Mouse (Mus musculus) megakaryocyte, embryonic 14.5 days (primary cell): ENCODE measurements around the gene Gm8797. TPM values are rescaled to one million over a fixed set of nuclear protein-coding genes. Genes with fewer than 3 reads are reported as not detected.
"Not testable (repeated sequence)": the region's sequence is repeated elsewhere in the genome, so short reads cannot be mapped to it uniquely, and the experiment has no call there.

Source experiments
- H3K27me3 ChIP-seq: replicated peaks from 2 replicates; pipeline ENCODE3; 2012; ENCODE audit warnings: inconsistent platforms
- H3K36me3 ChIP-seq: replicated peaks from 2 replicates; pipeline ENCODE3; 2012; ENCODE audit warnings: low read length, inconsistent platforms, mixed read lengths
- H3K4me1 ChIP-seq: 2 replicates; pipeline ENCODE4 v1.6.1; 2012; ENCODE audit warnings: inconsistent platforms
- H3K4me3 ChIP-seq: replicated peaks from 2 replicates; pipeline ENCODE3; 2012; ENCODE audit warnings: moderate library complexity, mild to moderate bottlenecking, inconsistent platforms
- H3K9me3 ChIP-seq: 2 replicates; pipeline ENCODE4 v1.6.1; 2012; ENCODE audit warnings: inconsistent platforms
- FLI1 ChIP-seq: IDR thresholded peaks from 2 replicates; pipeline ENCODE4 v1.6.1; 2012; ENCODE audit warnings: low read length, inconsistent platforms, mixed read lengths
- GATA1 ChIP-seq: IDR thresholded peaks from 3 replicates; pipeline ENCODE4 v1.6.1; 2012; ENCODE audit warnings: mixed read lengths, low read length, inconsistent platforms, borderline replicate concordance
- polyA plus RNA-seq: library from polyadenylated mRNA; stranded (reverse); fragments of >175 nt; gene quantifications from 2 replicates; pipeline ENCODE4 v1.2.3, GENCODE M21; 2012; ENCODE audit warnings: low replicate concordance; ENCODE audit not compliant: insufficient read depth

Gm8797 gene
- polyA plus RNA-seq = 0.51 and 13.5 TPM in 2 replicates

DNA sequence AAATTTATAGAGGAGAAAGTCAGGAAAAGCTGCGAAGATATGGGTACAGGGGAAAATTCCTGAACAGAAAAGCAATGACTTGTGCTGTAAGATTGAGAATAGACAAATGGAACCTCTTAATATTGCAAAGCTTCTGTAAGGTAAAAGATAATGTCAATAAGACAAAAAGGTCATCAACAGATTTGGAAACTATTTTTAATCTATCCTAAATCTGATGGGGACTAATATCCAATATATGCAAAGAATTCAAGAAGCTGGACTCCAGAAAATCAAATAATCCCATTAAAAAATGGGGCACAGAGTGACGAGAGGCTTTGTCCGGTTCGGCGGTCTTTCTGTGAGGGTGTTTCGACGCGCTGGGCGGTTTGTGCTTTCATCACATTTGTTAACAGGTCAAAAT is at the start of gene Gm8797:
Gene Gm8797, plus strand, starts transcription at position 301 of the 400 bp plus-strand sequence.
- H3K9me3 ChIP-seq, H3K36me3 ChIP-seq, H3K27me3 ChIP-seq, H3K4me3 ChIP-seq, H3K4me1 ChIP-seq: not testable (repeated sequence)

DNA sequence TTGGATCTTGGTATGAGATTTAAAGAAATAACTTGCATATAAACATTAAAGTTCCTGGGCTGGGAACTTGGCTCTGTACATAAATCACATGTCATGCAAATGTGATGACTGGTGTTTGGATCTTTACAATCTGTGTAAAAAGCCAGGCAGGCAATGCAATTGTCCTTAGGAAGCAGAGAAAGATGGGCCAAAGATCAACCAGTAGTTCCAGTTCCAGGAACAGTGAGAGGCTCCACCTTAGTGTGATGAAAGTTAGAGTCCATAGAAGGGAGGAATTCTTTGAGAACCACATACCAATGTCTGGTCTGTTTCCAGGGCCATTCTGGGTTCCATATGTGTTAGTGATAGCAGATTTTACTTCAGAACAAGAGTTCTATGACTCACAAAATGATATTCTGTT is 36.1 kb upstream of the Gm8797 start:
- Histone ChIP-seq H3K9me3 (no peaks in the 10 kb centered on the region), H3K4me1 (no peaks in the 10 kb centered on the region), H3K4me3 (no peak overlapping the region), H3K36me3 (no peaks in the 10 kb centered on the region), H3K27me3 (no peaks in the 10 kb centered on the region)
- TF ChIP-seq FLI1 = no peak
- no peak for TF ChIP-seq GATA1

DNA sequence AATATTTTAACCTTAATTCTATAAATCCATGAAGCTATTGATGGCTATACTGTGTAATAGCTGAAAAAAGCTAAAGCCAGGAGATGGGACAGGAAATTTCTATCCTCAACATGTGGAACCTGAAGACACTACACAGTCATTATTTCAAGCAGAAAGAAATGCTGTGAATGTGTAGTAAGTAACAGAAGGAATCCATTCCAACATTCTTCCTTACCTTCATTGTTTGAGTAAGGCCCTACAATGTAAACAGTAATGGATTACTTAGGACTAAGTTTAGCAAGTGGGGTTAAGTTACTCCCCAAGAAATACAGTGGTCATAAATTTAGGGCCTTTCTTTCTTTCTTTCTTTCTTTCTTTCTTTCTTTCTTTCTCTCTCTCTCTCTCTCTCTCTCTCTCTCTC is 17.7 kb upstream of the Gm8797 start:
- no peak for TF ChIP-seq GATA1
- TF ChIP-seq FLI1 = no peak
- H3K27me3 ChIP-seq = no peaks in the 10 kb centered on the region

DNA sequence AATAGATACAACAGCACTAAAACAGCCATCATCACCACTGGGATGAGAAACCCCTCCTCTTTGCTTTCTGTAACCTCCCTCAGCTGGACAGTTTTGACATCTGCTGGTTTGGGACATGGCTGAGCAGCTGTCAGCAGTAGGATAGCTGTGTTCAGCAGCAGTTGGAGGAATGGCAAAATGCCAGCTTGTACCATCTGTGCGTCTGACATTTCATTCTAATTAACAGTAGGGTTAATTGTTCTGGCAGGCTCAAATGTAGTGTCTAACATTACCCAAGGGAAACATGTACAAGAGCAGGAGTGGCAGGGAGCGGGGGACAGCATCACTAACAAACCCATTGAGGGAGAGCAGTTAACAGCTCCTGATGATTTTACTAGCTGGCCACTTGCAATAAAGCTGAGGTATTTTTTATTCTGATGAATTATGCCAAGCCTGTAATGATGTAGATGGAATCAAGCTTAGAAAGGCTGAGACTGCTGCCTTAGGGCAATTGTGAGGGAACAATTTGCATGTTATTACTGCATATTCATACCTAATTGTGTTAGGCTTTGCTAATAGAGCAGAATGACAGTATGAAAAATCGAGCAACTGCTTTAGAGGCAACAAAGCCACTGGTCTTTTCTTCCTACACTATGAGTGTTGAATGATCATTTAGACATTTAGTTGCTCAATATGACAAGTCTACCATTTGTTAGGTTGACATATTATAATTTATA is 4.3 kb downstream of the Gm8797 start:
- no peak for TF ChIP-seq FLI1
- no peaks in the 10 kb centered on the region for H3K36me3 ChIP-seq
- no peaks in the 10 kb centered on the region for H3K4me1 ChIP-seq
- H3K27me3 ChIP-seq = no peaks in the 10 kb centered on the region
- H3K9me3 ChIP-seq = no peaks in the 10 kb centered on the region
- H3K4me3 ChIP-seq = no peak overlapping the region

More for the DNA sequence above, 17.7 kb upstream of the Gm8797 start:
- Histone ChIP-seq H3K4me1 (no peaks in the 10 kb centered on the region), H3K36me3 (no peaks in the 10 kb centered on the region), H3K9me3 (no peaks in the 10 kb centered on the region), H3K4me3 (no peak overlapping the region)

DNA sequence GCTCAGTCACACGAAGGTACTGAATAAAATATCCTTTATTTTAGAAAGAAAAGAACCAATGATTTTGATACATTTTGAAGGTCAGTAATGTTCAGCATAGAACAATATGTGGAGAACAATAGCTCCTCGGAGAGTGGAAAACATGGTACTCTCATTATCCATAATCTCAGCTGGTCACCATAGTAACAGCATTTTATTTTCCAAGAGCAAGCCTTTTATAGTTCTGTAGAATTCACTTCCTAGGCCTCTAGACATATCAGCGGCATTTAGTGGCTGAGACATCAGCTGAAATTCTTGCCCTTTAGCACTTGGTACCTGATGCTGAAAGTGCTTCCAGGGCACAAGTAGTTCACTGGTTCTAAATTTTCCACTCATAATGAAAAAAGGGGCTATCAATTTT is 15.7 kb downstream of the Gm8797 start:
- Histone ChIP-seq H3K9me3 (no peaks in the 10 kb centered on the region), H3K4me3 (no peak overlapping the region), H3K4me1 (no peaks in the 10 kb centered on the region), H3K36me3 (no peaks in the 10 kb centered on the region), H3K27me3 (no peaks in the 10 kb centered on the region)
- no peak for TF ChIP-seq GATA1
- no peak for TF ChIP-seq FLI1

DNA sequence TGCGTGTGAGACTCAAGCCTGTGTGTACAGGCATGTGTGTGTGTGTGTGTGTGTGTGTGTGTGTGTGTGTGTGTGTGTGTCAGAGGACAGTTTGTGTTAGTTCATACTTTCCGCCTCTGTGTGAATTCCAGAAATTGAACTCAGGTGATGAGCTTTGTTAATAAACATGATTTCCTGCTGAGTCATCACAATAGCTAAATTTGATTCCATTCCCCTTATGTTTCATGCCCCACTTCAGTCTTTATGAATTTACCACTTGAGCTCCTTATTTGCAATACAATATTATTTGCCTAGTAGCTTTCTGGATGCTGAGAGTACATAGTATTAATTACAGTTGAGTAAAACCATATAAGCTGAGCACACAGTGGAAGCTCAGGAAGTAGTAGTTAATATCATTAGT is 26.3 kb downstream of the Gm8797 start:
- Histone ChIP-seq H3K4me1 (no peaks in the 10 kb centered on the region), H3K27me3 (no peaks in the 10 kb centered on the region), H3K36me3 (no peaks in the 10 kb centered on the region), H3K4me3 (no peak overlapping the region), H3K9me3 (no peaks in the 10 kb centered on the region)
- TF ChIP-seq FLI1 (no peak), GATA1 (no peak)
